Mouse (Mus musculus): ENCODE results near the gene Tmem25. TPM values are rescaled to one million over a fixed set of nuclear protein-coding genes. Genes with fewer than 3 reads are reported as not detected.

Gene Tmem25
- polyA plus RNA-seq, 1 experiment: 6.9 TPM

- TF ChIP-seq POLR2A (IDR thresholded peaks at IDR 0.05; ENCODE audit: low read depth, low read length) (no peak), CTCF (IDR thresholded peaks at IDR 0.05; ENCODE audit: extremely low read depth, insufficient read length, insufficient replicate concordance, low read depth, low read length) (no peak)
- WGBS: 89% methylated on average over 7 of the region's 7 CpGs
Observed at GRCm38 (mm10) chr9:44826660-44827059, 27.6 kb upstream of the Tmem25 start.

GRCm38 (mm10) chr9:44819920-44820827, 21.1 kb upstream of the Tmem25 start:
- Histone ChIP-seq H3K27me3 (ENCODE audit: control insufficient read depth, insufficient read depth, low read length) (no peaks in the 10 kb centered on the region), H3K4me3 (ENCODE audit: low read depth, low read length) (no peak overlapping the region), H3K4me1 (ENCODE audit: control insufficient read depth, insufficient read depth, insufficient read length, low read length) (no peaks in the 10 kb centered on the region), H3K36me3 (ENCODE audit: control insufficient read depth, insufficient read depth, low read length) (peaks cover 91% of the 10 kb centered on the region), H3K27ac (ENCODE audit: insufficient read depth, low read depth, low read length) (no peak overlapping the region; the same call in 1 of the 2 replicates)
- 82% methylated on average over 15 of the region's 15 CpGs for WGBS
- TF ChIP-seq POLR2A (IDR thresholded peaks at IDR 0.05; ENCODE audit: low read depth, low read length) (no peak), CTCF (IDR thresholded peaks at IDR 0.05; ENCODE audit: extremely low read depth, insufficient read length, insufficient replicate concordance, low read depth, low read length) (no peak)

More at GRCm38 (mm10) chr9:44826660-44827059, 27.6 kb upstream of the Tmem25 start:
- H3K27ac ChIP-seq (ENCODE audit: insufficient read depth, low read depth, low read length): no peak overlapping the region
- H3K27me3 ChIP-seq (ENCODE audit: control insufficient read depth, insufficient read depth, low read length): no peaks in the 10 kb centered on the region
- peaks cover 78% of the 10 kb centered on the region for H3K36me3 ChIP-seq (ENCODE audit: control insufficient read depth, insufficient read depth, low read length)
- H3K4me3 ChIP-seq (ENCODE audit: low read depth, low read length): no peak overlapping the region
- H3K4me1 ChIP-seq (ENCODE audit: control insufficient read depth, insufficient read depth, insufficient read length, low read length): no peaks in the 10 kb centered on the region

GRCm38 (mm10) chr9:44817522-44817921, 18.4 kb upstream of the Tmem25 start:
- H3K4me3 ChIP-seq (ENCODE audit: low read depth, low read length): no peak overlapping the region
- no peak for TF ChIP-seq POLR2A (IDR thresholded peaks at IDR 0.05; ENCODE audit: low read depth, low read length)
- TF ChIP-seq CTCF (IDR thresholded peaks at IDR 0.05; ENCODE audit: extremely low read depth, insufficient read length, insufficient replicate concordance, low read depth, low read length): no peak
- H3K27me3 ChIP-seq (ENCODE audit: control insufficient read depth, insufficient read depth, low read length): no peaks in the 10 kb centered on the region
- H3K4me1 ChIP-seq (ENCODE audit: control insufficient read depth, insufficient read depth, insufficient read length, low read length): no peaks in the 10 kb centered on the region
- H3K27ac ChIP-seq (ENCODE audit: insufficient read depth, low read depth, low read length): no peak overlapping the region
- WGBS: 83% methylated on average over 5 of the region's 5 CpGs
- H3K36me3 ChIP-seq (ENCODE audit: control insufficient read depth, insufficient read depth, low read length): peaks cover 92% of the 10 kb centered on the region

GRCm38 (mm10) chr9:44814179-44814578, 15.1 kb upstream of the Tmem25 start:
- no peak for TF ChIP-seq POLR2A (IDR thresholded peaks at IDR 0.05; ENCODE audit: low read depth, low read length)
- no peak for TF ChIP-seq CTCF (IDR thresholded peaks at IDR 0.05; ENCODE audit: extremely low read depth, insufficient read length, insufficient replicate concordance, low read depth, low read length)
- Histone ChIP-seq H3K4me1 (ENCODE audit: control insufficient read depth, insufficient read depth, insufficient read length, low read length) (no peaks in the 10 kb centered on the region), H3K36me3 (ENCODE audit: control insufficient read depth, insufficient read depth, low read length) (peaks cover 83% of the 10 kb centered on the region), H3K27me3 (ENCODE audit: control insufficient read depth, insufficient read depth, low read length) (no peaks in the 10 kb centered on the region), H3K4me3 (ENCODE audit: low read depth, low read length) (no peak overlapping the region), H3K27ac (ENCODE audit: insufficient read depth, low read depth, low read length) (no peak overlapping the region)
- 94% methylated on average over 8 of the region's 8 CpGs for WGBS

GRCm38 (mm10) chr9:44810316-44810715, 11.2 kb upstream of the Tmem25 start:
- TF ChIP-seq CTCF (IDR thresholded peaks at IDR 0.05; ENCODE audit: extremely low read depth, insufficient read length, insufficient replicate concordance, low read depth, low read length) (no peak), POLR2A (IDR thresholded peaks at IDR 0.05; ENCODE audit: low read depth, low read length) (no peak)
- Histone ChIP-seq H3K4me1 (ENCODE audit: control insufficient read depth, insufficient read depth, insufficient read length, low read length) (no peaks in the 10 kb centered on the region), H3K27me3 (ENCODE audit: control insufficient read depth, insufficient read depth, low read length) (no peaks in the 10 kb centered on the region), H3K27ac (ENCODE audit: insufficient read depth, low read depth, low read length) (no peak overlapping the region), H3K36me3 (ENCODE audit: control insufficient read depth, insufficient read depth, low read length) (peaks cover 79% of the 10 kb centered on the region), H3K4me3 (ENCODE audit: low read depth, low read length) (no peak overlapping the region)
- WGBS: 84% methylated on average over 10 of the region's 10 CpGs

- TF ChIP-seq POLR2A (IDR thresholded peaks at IDR 0.05; ENCODE audit: low read depth, low read length) (no peak), CTCF (IDR thresholded peaks at IDR 0.05; ENCODE audit: extremely low read depth, insufficient read length, insufficient replicate concordance, low read depth, low read length) (no peak)
- Histone ChIP-seq H3K4me3 (ENCODE audit: low read depth, low read length) (no peak overlapping the region), H3K27ac (ENCODE audit: insufficient read depth, low read depth, low read length) (no peak overlapping the region), H3K36me3 (ENCODE audit: control insufficient read depth, insufficient read depth, low read length) (peaks cover 64% of the 10 kb centered on the region), H3K4me1 (ENCODE audit: control insufficient read depth, insufficient read depth, insufficient read length, low read length) (peaks cover 3% of the 10 kb centered on the region; the same call in 1 of the 2 replicates), H3K27me3 (ENCODE audit: control insufficient read depth, insufficient read depth, low read length) (no peaks in the 10 kb centered on the region)
- 94% methylated on average over 10 of the region's 10 CpGs for WGBS
Observed at GRCm38 (mm10) chr9:44807778-44808177, 8.7 kb upstream of the Tmem25 start.

- Histone ChIP-seq H3K4me3 (ENCODE audit: low read depth, low read length) (no peak overlapping the region), H3K27ac (ENCODE audit: insufficient read depth, low read depth, low read length) (no peak overlapping the region), H3K27me3 (ENCODE audit: control insufficient read depth, insufficient read depth, low read length) (no peaks in the 10 kb centered on the region), H3K4me1 (ENCODE audit: control insufficient read depth, insufficient read depth, insufficient read length, low read length) (peaks cover 4% of the 10 kb centered on the region; the same call in 1 of the 2 replicates), H3K36me3 (ENCODE audit: control insufficient read depth, insufficient read depth, low read length) (peaks cover 61% of the 10 kb centered on the region)
- WGBS: 71% methylated on average over 5 of the region's 5 CpGs
- TF ChIP-seq POLR2A (IDR thresholded peaks at IDR 0.05; ENCODE audit: low read depth, low read length) (no peak), CTCF (IDR thresholded peaks at IDR 0.05; ENCODE audit: extremely low read depth, insufficient read length, insufficient replicate concordance, low read depth, low read length) (no peak)
Observed at GRCm38 (mm10) chr9:44807141-44807540, 8.0 kb upstream of the Tmem25 start.
